Mouse (Mus musculus) CH12F3 (cell line): ENCODE measurements around the gene Zfp618.

ENCODE experiments used
- in situ Hi-C: fragments of 300-500 bp; cut with MboI; formaldehyde crosslinking; loops from 2 replicates; pipeline ENCODE4 v1.14.3; 2020; ENCODE audit warnings: low sequenced_read_pairs

Zfp618 gene

GRCm38 (mm10) chr4:62998908-62999307 is 33.5 kb downstream of the Zfp618 start:
- in situ Hi-C loops, result no loop called here

DNA sequence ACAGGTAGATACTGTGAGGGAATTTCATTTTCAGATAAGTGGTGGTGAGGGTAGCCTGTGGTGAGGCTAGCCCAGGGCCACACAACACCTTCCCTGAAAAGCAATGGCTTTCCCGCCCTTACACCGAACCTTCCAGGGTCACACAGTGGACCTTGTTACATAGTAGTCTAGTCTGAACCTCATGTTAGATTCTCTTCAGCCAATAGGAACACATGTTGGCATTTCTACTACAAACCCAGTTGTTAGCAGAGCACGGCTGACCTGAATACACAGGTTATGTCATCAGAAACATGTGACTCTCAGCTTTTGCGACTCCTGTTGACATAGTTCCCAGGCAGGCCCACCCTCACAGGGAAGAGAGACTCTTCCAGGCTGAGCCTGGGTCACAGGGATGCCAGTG is 33.9 kb downstream of the Zfp618 start:
- in situ Hi-C loops, result no loop called here

DNA sequence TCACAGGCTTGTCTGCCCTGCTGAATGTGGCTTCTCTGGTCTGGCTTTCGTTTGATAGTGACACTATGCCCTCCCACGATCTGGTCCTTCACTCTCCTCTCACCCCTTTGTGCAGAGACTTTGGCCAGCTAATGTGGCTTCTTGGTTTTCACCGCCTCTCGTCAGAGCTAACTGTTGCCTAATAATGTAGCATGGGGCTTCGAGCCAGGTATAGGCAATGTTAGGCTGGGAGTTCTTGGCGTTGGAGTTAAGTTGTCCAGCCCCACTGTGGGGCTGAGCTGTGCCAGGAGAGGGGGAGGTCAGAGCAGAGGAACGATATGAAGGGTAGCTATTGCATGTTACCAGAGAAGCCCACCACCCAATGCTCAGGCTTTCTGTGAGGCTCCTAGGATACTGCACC is 34.5 kb downstream of the Zfp618 start:
- in situ Hi-C loops, result no loop called here

DNA sequence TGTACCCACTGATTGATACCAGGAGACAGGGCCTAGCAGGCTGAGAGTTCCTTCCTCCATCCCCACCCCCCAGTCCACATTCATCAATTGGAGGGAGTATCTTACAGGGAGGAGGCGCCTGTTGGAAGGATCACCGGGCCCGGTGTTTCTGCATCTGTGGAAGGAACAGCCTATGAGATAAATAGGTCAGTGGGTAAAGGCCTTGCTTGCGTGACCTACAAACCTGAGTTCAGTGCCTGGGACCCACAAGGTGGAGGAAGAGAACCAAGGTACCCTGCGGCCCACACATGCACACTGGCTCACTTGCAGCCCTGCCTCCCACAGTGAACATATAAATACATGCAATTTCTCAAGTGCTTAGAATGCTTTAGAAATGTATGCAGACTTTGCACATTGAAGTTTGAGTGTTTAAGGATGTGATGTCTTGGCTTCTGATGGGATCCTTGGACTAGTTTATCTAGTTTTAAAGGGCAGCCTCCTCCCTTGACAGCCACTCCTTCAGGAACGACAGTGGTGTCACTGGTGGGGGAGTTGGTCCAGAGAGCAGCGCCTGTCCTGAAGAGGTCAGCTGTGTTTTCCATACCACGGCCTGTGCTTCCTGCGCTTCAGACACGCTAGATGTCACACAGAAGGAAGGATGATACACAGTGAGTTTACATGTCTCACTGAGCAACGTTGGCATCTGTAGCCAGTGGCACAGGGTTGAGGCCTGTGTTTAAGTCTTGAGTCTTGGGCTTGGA is 35.1 kb downstream of the Zfp618 start:
- in situ Hi-C loops, result no loop called here

DNA sequence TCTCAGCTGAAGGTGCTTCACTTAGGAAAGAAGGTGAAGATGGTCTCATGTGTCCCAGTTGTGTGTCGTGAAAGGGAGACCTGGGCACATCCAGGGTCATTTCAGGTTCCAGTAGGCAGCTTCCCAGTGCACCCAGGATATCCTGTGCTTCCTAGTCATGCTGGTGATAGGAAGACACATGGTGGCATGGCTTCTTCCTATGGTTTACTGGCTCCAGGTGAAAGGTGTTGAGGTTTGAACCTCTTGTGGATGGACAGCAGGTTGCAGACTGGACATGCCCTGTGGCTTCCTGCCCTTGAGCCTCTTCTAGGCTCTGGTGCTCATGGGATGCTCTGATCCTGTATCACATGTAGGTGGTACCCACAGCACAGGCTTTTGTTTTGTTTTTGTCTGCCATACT is 37.0 kb downstream of the Zfp618 start:
- in situ Hi-C loops, result no loop called here

DNA sequence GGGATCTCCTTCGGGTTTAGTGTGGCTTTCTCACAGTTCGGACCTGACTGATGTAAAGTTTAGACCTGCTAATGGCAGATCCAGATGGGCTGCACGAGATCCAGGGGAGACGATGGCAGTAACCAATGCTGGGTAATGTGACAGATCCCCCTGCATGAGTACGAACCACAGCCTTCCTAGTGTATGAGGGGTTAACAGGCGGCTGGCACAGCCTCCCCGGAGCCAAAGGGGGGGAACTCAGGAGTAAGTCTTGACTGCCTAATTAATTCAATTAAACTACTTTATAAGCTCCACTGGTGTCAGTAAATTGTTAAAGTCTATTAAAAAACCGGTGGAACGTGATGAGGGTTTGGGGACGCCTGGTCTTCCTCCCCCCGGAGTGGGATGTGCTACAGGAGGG is 39.1 kb downstream of the Zfp618 start:
- in situ Hi-C loops, result no loop called here

- in situ Hi-C loops, result no loop called here
Observed at GRCm38 (mm10) chr4:63005446-63006185, 40.2 kb downstream of the Zfp618 start.

- in situ Hi-C loops, result no loop called here
Observed at GRCm38 (mm10) chr4:63006198-63007155, 41.1 kb downstream of the Zfp618 start.

DNA sequence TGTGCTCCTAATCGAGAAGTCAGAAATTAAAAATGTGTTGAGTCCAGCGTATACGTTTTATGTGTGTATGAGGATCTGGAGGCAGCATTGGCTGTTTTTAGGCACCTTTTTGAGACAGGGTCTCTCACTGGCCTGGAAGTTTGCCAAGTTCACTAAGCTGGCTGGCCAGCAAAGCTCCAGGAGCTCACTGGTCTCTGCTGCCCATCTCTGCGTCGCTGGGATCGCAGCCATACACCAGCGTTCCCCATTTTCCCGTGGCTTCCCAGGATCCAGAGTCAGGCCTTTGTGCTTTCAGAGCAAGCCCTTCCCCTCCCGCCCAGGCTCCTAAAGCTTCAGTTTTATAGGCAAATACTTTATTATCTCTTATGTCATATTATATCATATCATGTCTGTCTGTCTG is 42.8 kb downstream of the Zfp618 start:
- in situ Hi-C loops, result no loop called here

DNA sequence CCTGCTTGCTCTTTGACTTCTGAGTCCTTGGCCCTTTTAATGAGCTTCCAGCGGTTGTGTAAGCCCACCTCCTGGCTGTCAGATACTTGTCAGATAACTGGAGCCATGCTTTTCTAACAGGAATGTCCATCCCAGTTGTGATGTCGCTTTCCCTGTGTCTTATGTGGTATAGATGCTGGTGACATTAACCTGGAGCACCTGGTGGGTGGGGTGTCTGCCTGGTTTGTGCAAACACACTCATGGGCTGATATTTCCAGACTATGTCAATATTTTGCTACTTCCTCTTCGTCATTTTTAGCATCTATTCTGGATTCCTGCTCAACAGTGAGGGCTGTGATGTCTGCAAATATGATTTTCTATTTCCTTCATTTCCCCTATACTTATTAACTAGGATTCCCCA is 43.4 kb downstream of the Zfp618 start:
- in situ Hi-C loops, result no loop called here

DNA sequence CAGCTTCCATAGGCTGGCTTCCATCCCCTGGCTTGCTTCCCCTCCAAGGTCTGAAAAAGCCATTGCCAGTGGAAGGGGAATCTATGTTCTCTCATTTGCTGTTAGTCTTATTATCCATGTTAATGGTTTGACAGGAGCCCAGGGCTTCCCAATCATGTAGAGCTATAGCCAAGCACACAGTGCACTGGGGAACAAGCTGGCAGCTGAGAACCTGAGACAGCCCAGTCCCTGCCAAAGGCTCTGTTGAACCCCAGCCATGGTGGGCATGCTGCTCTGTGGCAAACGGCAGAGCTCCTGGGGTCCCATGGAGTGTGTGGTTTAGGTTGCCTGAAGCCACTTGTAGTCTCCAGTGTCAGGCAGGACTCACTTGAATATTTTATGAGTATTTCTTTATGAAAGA is 44.4 kb downstream of the Zfp618 start:
- in situ Hi-C loops, result no loop called here

- in situ Hi-C loops, result no loop called here
Observed at GRCm38 (mm10) chr4:63010226-63010625, 44.9 kb downstream of the Zfp618 start.

- in situ Hi-C loops, result no loop called here
Observed at GRCm38 (mm10) chr4:63018616-63019015, 53.2 kb downstream of the Zfp618 start.

GRCm38 (mm10) chr4:63019428-63019858 is 54.1 kb downstream of the Zfp618 start:
- in situ Hi-C loops, result no loop called here

DNA sequence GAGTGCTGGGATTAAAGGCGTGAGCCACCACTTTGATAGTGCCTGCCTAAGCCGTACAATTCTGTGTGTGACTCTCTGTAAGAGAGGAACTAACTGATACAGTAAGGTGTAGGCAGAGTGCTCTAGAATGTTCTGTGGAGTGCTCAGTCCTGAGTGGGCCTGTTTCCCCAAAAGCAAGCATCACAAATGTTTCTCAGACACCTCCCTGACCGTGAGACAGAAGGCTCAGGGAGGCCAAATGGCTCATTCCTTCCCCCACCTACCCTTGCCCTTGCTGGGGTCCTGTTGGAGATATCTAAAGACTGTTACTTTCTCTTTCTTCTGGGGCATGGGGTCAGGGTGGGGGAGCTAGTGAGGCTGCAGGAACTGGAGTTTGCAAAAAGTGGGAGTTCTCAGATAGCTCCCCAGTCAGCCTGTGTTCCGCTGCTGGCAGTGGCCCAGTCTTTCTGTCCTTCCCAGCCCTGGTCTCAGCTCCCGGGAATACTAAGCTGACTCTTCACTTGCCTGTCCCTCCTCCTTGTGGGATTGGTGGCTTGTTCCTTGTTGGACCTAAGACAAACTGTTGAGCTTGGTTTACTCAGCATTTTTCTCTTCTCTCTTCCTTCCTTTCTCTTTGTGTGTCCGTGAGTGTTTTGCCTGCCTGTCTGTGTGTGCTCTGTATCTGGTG is 55.8 kb downstream of the Zfp618 start:
- in situ Hi-C loops, result no loop called here

- in situ Hi-C loops, result no loop called here
Observed at GRCm38 (mm10) chr4:63023465-63023864, 58.1 kb downstream of the Zfp618 start.

DNA sequence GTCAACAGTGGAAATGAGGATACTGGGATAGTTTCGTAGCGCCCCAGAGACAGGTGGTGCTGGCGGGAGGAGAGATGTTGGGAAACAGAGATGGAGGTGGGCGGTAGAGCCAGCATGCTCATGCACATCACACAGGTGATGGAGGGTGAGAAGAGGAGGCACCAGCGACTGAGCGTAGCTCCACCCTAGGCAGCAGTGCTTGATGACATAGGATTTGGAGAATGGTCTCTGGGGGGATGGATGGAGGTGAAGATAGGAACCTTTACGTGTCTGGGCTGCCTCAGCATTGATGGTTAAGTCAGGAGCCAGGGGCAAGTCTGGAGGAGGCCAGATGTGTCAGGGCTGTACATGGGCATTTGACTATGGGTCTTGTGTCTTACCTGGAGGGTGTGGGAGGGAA is 58.7 kb downstream of the Zfp618 start:
- in situ Hi-C loops, result no loop called here

- in situ Hi-C loops, result no loop called here
Observed at GRCm38 (mm10) chr4:63024734-63025256, 59.4 kb downstream of the Zfp618 start.

GRCm38 (mm10) chr4:63025306-63025705 is 59.9 kb downstream of the Zfp618 start:
- in situ Hi-C loops, result no loop called here

GRCm38 (mm10) chr4:63026286-63026685 is 60.9 kb downstream of the Zfp618 start:
- in situ Hi-C loops, result no loop called here

DNA sequence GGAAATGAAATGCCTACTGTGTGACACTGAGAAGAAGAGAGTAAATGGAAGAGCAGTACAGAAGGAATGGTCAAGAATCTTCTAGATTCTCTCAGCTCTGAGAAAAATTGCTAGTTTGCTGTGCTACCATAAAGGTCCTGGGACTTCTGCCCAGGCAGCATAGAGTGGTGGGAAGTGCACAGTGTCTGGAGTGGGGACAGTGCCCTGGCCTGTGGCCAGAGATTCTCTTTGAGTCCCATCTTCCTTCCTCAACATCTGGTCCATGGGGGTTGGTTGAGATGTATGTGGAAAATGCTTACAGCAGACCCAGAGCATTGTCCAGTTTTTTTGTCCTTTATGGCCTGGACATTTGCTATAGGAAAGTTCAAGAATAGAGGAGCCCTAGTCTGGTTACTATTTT is 62.1 kb downstream of the Zfp618 start:
- in situ Hi-C loops, result no loop called here
